Mouse (Mus musculus) WW6 (cell line): ENCODE results near the gene Scgb2b24.

Source experiments
- DNase-seq: peaks from one replicate; pipeline ENCODE4 v3.0.0-alpha.2; 2013; ENCODE audit warnings: low read depth, low spot score

The Scgb2b24 gene

DNA sequence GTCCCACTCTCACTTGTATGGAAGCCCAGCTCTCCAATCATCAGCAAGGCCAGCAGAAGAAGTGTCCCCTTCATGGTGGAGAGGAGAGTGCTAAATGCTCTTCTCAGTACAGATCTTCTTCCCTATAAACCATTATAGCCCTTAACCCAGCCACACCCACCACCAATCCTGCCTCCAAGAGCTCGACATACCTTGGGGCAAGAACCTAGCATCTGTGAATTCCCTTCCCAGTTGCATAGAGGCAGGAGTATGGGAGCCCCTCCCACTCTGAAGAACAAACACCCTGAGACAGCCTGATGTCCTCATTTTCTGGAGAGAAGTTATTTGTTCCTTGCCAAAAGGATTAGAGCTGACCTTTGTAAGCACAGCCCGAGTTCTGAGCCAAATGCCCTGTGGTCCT lies at the start of gene Scgb2b24:
Gene Scgb2b24, minus strand, starts transcription at position 101 of the 400 bp plus-strand sequence.
- DNase-seq = no peak

DNA sequence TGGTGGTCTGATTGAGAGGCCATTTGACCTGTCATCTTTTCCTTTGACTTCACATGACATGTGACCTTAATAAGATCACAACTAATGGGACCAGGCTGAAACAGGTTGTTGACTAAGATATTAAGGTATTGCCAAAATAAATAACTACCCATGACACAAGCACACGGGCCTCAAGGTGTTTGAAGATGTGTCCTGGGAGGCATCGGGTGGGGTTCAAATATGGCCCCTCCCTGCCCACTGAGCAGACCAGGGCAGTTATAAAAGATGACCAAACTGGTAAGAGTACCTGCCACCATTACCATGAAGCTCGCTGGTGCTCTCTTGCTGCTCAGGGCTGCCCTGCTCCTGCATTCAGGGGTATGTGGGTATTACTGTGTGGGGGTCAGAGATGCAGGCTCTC lies 4.4 kb upstream of the Scgb2b24 start, which contains the start of gene Scgb1b24:
Gene Scgb1b24, plus strand, starts transcription at position 301 of the 400 bp plus-strand sequence.
- DNase-seq = no peak

DNA sequence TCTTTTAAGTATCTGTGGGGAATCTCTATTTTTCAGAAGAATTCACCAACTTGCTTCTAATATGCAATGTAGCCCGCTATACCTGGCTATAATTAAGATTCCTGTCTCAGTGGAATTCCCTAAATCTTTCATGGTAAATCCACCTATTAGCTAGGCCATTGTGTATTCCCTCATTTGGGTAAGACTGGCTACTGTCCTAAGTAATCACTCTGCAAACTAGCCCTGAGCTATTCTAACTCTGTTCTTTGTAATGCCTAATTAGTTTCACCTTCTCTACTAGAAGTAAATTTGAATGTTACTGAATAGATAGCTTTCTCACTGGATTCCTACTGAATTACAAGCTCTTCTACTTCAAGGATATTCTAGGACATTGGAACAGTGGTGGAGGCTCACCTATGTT lies 49.2 kb downstream of the Scgb2b24 start:
- no peak for DNase-seq
